Mouse (Mus musculus) heart, postnatal 0 days (tissue): ENCODE results near the gene Btf3l4. TPM values are rescaled to one million over a fixed set of nuclear protein-coding genes. Genes with fewer than 3 reads are reported as not detected.

ENCODE experiments used
- ATAC-seq: fragments of 200-750 bp; cut with Nextera tagmentation; 2 replicates; pipeline ENCODE4 v1.8.0; 2017; ENCODE audit warnings: low read depth, moderate number of reproducible peaks, moderate library complexity; ENCODE audit not compliant: insufficient read depth
- DNase-seq: peaks from one replicate; pipeline ENCODE4 v3.0.0-alpha.2; 2016; ENCODE audit warnings: low spot score
- H3K27ac ChIP-seq: fragments of 300-500 bp; sonication (generic); 2 replicates; pipeline ENCODE4 v1.5.1; 2014; ENCODE audit warnings: low read depth, mild to moderate bottlenecking
- H3K27me3 ChIP-seq: fragments of 300-500 bp; sonication (generic); 2 replicates; pipeline ENCODE4 v1.6.1; 2014; ENCODE audit warnings: low read length, mixed read lengths; ENCODE audit not compliant: control insufficient read depth, insufficient read depth
- H3K36me3 ChIP-seq: fragments of 300-500 bp; sonication (generic); replicated peaks from 2 replicates; pipeline ENCODE4 v1.6.1; 2014; ENCODE audit warnings: low read length, mixed read lengths; ENCODE audit not compliant: control insufficient read depth, insufficient read depth
- H3K4me1 ChIP-seq: fragments of 300-500 bp; sonication (generic); 2 replicates; pipeline ENCODE4 v1.6.1; 2014; ENCODE audit warnings: antibody characterized with exemption; ENCODE audit not compliant: control insufficient read depth, insufficient read depth
- H3K4me2 ChIP-seq: fragments of 300-500 bp; sonication (generic); 2 replicates; pipeline ENCODE4 v1.6.1; 2014; ENCODE audit warnings: low read depth, mild to moderate bottlenecking, low read length, moderate library complexity
- H3K4me3 ChIP-seq: fragments of 300-500 bp; sonication (generic); 2 replicates; pipeline ENCODE4 v1.5.1; 2014; ENCODE audit warnings: low read depth, low read length
- H3K9ac ChIP-seq: fragments of 300-500 bp; sonication (generic); replicated peaks from 2 replicates; pipeline ENCODE4 v1.6.1; 2014; ENCODE audit warnings: low read depth, low read length, mixed read lengths
- H3K9me3 ChIP-seq: fragments of 300-500 bp; sonication (generic); replicated peaks from 2 replicates; pipeline ENCODE4 v1.6.1; 2016; ENCODE audit warnings: low read length; ENCODE audit not compliant: control insufficient read depth
- CTCF ChIP-seq: IDR thresholded peaks from 2 replicates; pipeline ENCODE4 v1.5.1; 2016; ENCODE audit warnings: antibody characterized with exemption, control low read depth, low read depth
- EP300 ChIP-seq: IDR thresholded peaks from 2 replicates; pipeline ENCODE4 v1.6.1; 2016; ENCODE audit warnings: antibody characterized with exemption, low read depth
- WGBS: fragments of 180-500 bp; shearing (Covaris S2); extraction: QIAGEN DNeasy Blood & Tissue Kit; methylation state at CpG from one replicate; pipeline ENCODE4 v1.1.7; 2014; 5-methylcytosine and 5-hydroxymethylcytosine counted together
- polyA plus RNA-seq: library from polyadenylated mRNA; unstranded; fragments of >200 nt; fragmentation: Nextera tagmentation; extraction: Ambion mirVana; gene quantifications from 2 replicates; pipeline ENCODE4 v1.2.1, GENCODE M21; 2015
- total RNA-seq: library from RNA; depleted of rRNA; stranded (reverse); fragments of >200 nt; gene quantifications from 2 replicates; pipeline ENCODE4 v1.2.3, GENCODE M21; 2014; ENCODE audit warnings: low replicate concordance; rRNA removed

Btf3l4 gene
- total and polyA plus RNA-seq, 2 experiments from 2014 or later: 65.0 to 182 TPM

DNA sequence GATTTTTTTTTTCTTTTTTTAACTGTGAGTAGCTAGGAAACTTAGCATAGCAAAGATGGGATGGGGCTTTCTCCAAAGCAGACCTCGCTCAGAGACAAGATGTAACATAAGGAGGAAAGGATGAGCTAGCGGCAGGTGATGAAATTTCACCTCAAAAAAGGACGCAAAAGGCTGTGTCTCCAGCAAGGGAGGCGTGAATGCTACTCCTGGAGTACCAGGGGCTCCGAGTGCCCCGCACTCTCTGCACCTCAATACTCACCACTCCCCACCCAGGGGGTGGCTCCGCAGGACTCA is 53.7 kb downstream of the Btf3l4 start:
- Histone ChIP-seq H3K4me1 (no peaks in the 10 kb centered on the region), H3K4me2 (peak overlapping the region; percentile 98), H3K27me3 (no peaks in the 10 kb centered on the region), H3K9ac (peak overlapping the region; percentile 97), H3K36me3 (no peaks in the 10 kb centered on the region), H3K27ac (peak overlapping the region; percentile 94), H3K4me3 (peak overlapping the region; percentile 94), H3K9me3 (no peaks in the 10 kb centered on the region)
- under 1% methylated on average over 7 of the region's 7 CpGs for WGBS
- no peak for DNase-seq
- no peak for ATAC-seq
- TF ChIP-seq CTCF: no peak

- no peak for TF ChIP-seq CTCF
- no peak for TF ChIP-seq EP300
- H3K4me1 ChIP-seq: 0 out of 2 replicates have a peak, but pooled peaks cover 3% of the 10 kb centered on the region
- no peaks in the 10 kb centered on the region for H3K36me3 ChIP-seq
- H3K4me2 ChIP-seq: no peak overlapping the region
- no peaks in the 10 kb centered on the region for H3K9me3 ChIP-seq
- H3K27me3 ChIP-seq: no peaks in the 10 kb centered on the region
- no peak overlapping the region for H3K4me3 ChIP-seq
- DNase-seq (no peak), ATAC-seq (no peak)
- H3K9ac ChIP-seq: no peak overlapping the region
- H3K27ac ChIP-seq: no peak overlapping the region
Observed at GRCm38 (mm10) chr4:108768527-108768926, 64.9 kb downstream of the Btf3l4 start.

Other genes with a start within 250 kb of the Btf3l4 start
- 24.4 and 28.8 TPM in 2 replicates for gene Cc2d1b, start 213.7 kb downstream of the Btf3l4 start, total RNA-seq
- gene Cc2d1b, start 213.7 kb downstream of the Btf3l4 start, polyA plus RNA-seq: 11.2 and 12.3 TPM in 2 replicates
- gene 3110021N24Rik, start 114.0 kb downstream of the Btf3l4 start, total RNA-seq: not detected in 2 replicates
- gene 3110021N24Rik, start 114.0 kb downstream of the Btf3l4 start, polyA plus RNA-seq: 1.6 and 1.9 TPM in 2 replicates
- gene Zfyve9, start 52.8 kb downstream of the Btf3l4 start, total RNA-seq: 9.8 and 10.8 TPM in 2 replicates
- gene Zfyve9, start 52.8 kb downstream of the Btf3l4 start, polyA plus RNA-seq: 2.9 and 3.1 TPM in 2 replicates
- 37.7 and 57.6 TPM in 2 replicates for gene Txndc12, start 987 bp upstream of the Btf3l4 start, total RNA-seq
- gene Txndc12, start 987 bp upstream of the Btf3l4 start, polyA plus RNA-seq: 73.5 and 86.8 TPM in 2 replicates
- 22.6 and 32.9 TPM in 2 replicates for gene Kti12, start 14.2 kb upstream of the Btf3l4 start, total RNA-seq
- 19.2 and 22.6 TPM in 2 replicates for gene Kti12, start 14.2 kb upstream of the Btf3l4 start, polyA plus RNA-seq
- not detected in 2 replicates for gene A730015C16Rik, start 15.0 kb upstream of the Btf3l4 start, total RNA-seq
- gene A730015C16Rik, start 15.0 kb upstream of the Btf3l4 start, polyA plus RNA-seq: 0.97 and 0.98 TPM in 2 replicates
- 1.4 TPM in 1 of 2 replicates, not detected in the other for gene Rab3b, start 45.4 kb upstream of the Btf3l4 start, total RNA-seq
- gene Rab3b, start 45.4 kb upstream of the Btf3l4 start, polyA plus RNA-seq: 4.2 and 4.6 TPM in 2 replicates
- 26.1 and 63.5 TPM in 2 replicates for gene Nrd1, start 167.0 kb upstream of the Btf3l4 start, total RNA-seq
- 32.6 and 35.0 TPM in 2 replicates for gene Nrd1, start 167.0 kb upstream of the Btf3l4 start, polyA plus RNA-seq